Mouse (Mus musculus) intestine, embryonic 15.5 days (tissue): ENCODE measurements around the gene Hist1h4f. TPM values are rescaled to one million over a fixed set of nuclear protein-coding genes. Genes with fewer than 3 reads are reported as not detected.
"Not testable (repeated sequence)": the region's sequence is repeated elsewhere in the genome, so short reads cannot be mapped to it uniquely, and the experiment has no call there.

ENCODE experiments used
- ATAC-seq: fragments of 200-750 bp; cut with Nextera tagmentation; 2 replicates; pipeline ENCODE4 v1.8.0; 2017; ENCODE audit warnings: moderate TSS enrichment, moderate library complexity
- H3K27ac ChIP-seq: fragments of 300-500 bp; sonication (generic); 2 replicates; pipeline ENCODE4 v1.5.1; 2015; ENCODE audit warnings: mild to moderate bottlenecking, inconsistent platforms
- H3K27me3 ChIP-seq: fragments of 300-500 bp; sonication (generic); replicated peaks from 2 replicates; pipeline ENCODE4 v1.6.1; 2015; ENCODE audit warnings: inconsistent platforms
- H3K36me3 ChIP-seq: fragments of 300-500 bp; sonication (generic); 2 replicates; pipeline ENCODE4 v1.6.1; 2015; ENCODE audit warnings: inconsistent platforms
- H3K4me1 ChIP-seq: fragments of 300-500 bp; sonication (generic); replicated peaks from 2 replicates; pipeline ENCODE4 v1.6.1; 2015; ENCODE audit warnings: inconsistent platforms
- H3K4me2 ChIP-seq: fragments of 300-500 bp; sonication (generic); replicated peaks from 2 replicates; pipeline ENCODE4 v1.6.1; 2015; ENCODE audit warnings: mild to moderate bottlenecking, inconsistent platforms
- H3K4me3 ChIP-seq: fragments of 300-500 bp; sonication (generic); replicated peaks from 2 replicates; pipeline ENCODE4 v1.5.1; 2015; ENCODE audit warnings: inconsistent platforms
- H3K9ac ChIP-seq: fragments of 300-500 bp; sonication (generic); 2 replicates; pipeline ENCODE4 v1.6.1; 2015; ENCODE audit warnings: inconsistent platforms
- H3K9me3 ChIP-seq: fragments of 300-500 bp; sonication (generic); 2 replicates; pipeline ENCODE4 v1.6.1; 2016; ENCODE audit warnings: inconsistent platforms
- WGBS: fragments of 180-500 bp; shearing (Covaris S2); methylation state at CpG from one replicate; pipeline ENCODE4 v1.1.7; 2015; 5-methylcytosine and 5-hydroxymethylcytosine counted together
- polyA plus RNA-seq: library from polyadenylated mRNA; unstranded; fragments of >200 nt; fragmentation: Nextera tagmentation; extraction: Ambion mirVana; gene quantifications from 2 replicates; pipeline ENCODE4 v1.2.1, GENCODE M21; 2015

Hist1h4f gene
- polyA plus RNA-seq, 1 experiment from 2014 or later = 0.88 TPM

DNA sequence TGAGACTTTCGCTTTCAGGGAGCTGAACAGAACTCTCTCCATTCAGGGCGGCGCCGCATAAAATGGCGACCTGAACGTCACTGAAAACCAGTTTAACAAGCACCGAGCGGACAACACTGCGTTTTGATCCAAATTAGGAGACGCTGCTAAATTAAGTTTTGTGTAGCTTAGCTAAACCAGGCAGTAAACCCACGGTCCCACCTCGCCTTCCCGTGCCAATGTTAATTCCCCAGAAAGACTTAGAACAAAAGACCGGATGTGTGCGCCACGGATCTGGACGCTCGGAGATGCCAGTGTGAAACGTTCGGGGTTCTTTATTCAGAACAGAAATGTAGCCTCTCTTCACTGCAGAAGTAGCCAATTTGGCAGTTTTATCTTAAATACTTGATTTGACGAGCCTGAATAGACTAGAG is 33.6 kb upstream of the Hist1h4f start:
- Histone ChIP-seq H3K9ac (peak overlapping the region; percentile 51), H3K4me3 (peak overlapping the region; percentile 45), H3K36me3 (no peaks in the 10 kb centered on the region), H3K9me3 (no peaks in the 10 kb centered on the region), H3K27me3 (no peaks in the 10 kb centered on the region), H3K27ac (peak overlapping the region; percentile 96), H3K4me2 (peak overlapping the region; percentile 68), H3K4me1 (peaks cover 16% of the 10 kb centered on the region; the same call in 1 of the 2 replicates)
- under 1% methylated on average over 21 of the region's 21 CpGs for WGBS
- peak; percentile 18; the same call in 1 of the 2 replicates for ATAC-seq

DNA sequence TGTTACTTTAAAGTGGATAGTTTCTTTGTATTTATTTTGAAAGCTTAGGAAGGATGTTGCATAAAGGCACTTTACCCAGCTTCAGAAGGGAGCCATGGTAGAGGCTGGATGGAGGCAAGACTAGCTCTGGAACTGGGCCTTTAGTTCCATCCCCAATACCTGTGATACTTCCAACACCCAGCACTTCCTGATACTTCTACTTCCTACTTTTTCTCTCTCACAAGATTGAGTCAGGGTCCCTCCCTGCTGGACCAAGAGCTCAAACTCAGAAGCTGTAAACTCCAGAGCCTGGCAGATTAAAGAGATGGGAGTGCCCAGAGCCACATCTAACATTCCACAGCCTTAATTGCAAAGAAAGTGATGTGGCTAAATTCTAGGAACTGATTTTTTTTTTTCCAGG is 32.9 kb upstream of the Hist1h4f start:
- Histone ChIP-seq H3K27me3 (no peaks in the 10 kb centered on the region), H3K27ac (peak overlapping the region; percentile 96), H3K9ac (peak overlapping the region; percentile 31; the same call in 1 of the 2 replicates), H3K36me3 (no peaks in the 10 kb centered on the region), H3K4me2 (peak overlapping the region; percentile 68), H3K4me1 (peaks cover 16% of the 10 kb centered on the region; the same call in 1 of the 2 replicates), H3K4me3 (0 out of 2 replicates have a peak overlapping the region, but pooled peaks have one; percentile 45), H3K9me3 (no peaks in the 10 kb centered on the region)
- ATAC-seq = no peak

DNA sequence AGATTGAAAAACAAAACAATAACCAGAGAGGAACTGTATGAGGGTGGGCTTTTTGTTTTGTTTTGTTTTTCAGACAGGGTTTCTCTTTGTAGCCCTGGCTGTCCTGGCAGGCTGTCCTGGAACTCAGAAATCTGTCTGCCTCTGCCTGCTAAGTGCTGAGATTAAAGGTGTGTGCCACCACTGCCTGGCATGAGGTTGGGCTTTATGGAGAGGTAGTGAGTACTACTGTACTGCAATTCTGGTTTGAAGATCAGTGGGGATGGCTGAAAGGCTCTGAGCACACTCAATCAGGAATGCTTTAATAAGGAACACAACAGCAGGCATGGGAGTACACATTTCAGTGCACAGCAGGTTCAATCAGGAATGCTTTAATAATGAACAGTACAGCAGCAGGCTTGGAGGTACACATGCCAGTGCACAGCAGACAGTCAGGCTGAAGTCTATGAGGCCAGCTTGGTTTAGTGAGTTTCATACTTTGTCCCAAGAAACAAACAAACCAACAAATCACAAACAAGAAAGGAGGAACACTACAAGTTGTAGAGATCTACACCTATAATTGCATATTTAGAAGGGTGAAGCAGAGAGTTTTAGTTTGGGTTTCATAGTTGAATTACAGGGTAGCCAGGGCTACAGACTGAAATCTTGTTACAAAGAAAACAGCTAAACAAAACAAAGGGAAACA is 32.1 kb upstream of the Hist1h4f start:
- Histone ChIP-seq H3K27ac (peak overlapping the region; percentile 65), H3K9me3 (no peaks in the 10 kb centered on the region), H3K27me3 (no peaks in the 10 kb centered on the region), H3K36me3 (no peaks in the 10 kb centered on the region), H3K4me3 (no peak overlapping the region), H3K4me2 (peak overlapping the region; percentile 6; the same call in 1 of the 2 replicates), H3K4me1 (peaks cover 16% of the 10 kb centered on the region; the same call in 1 of the 2 replicates), H3K9ac (no peak overlapping the region)
- ATAC-seq = no peak

DNA sequence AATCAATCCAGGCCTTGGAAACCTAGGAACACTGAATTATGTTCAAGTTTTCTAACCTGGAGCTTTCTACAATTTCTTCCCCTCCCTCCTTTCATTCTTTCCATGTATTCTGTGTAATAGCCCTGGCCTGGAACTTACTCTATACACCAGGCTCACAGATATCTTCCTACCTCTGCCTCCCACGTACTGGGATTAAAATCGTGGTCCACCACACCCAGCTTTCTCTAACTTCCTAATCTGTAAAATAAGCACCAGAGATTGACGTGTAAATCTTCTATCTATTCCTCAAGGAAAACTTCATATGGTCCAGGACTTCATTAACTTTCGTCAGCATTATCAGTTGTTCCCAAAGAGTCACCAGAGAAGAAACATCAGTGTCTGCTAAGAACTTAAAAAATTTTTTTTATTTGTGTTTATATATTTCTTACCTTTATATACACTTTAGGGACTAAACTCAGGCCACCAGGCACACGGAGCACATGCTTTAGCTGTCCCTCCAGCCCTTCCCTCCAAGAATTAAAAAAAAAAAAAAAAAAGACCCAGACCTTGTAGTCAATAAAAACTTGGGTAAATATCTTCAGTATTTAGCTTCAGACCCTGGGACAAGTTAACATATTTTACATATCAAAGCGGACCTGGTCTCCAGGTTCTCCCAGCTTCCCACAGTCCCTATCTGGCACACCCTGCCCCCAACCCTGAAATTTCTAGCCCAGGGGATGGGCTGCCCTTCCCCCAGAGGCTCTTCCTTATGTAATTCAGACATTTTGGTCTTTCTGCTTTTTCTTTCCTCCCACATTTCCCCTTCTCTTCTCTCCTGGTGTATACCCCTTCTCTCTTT is 31.0 kb upstream of the Hist1h4f start:
- peak overlapping the region; percentile 86 for H3K27ac ChIP-seq
- peak overlapping the region; percentile 62 for H3K9ac ChIP-seq
- H3K9me3 ChIP-seq = no peaks in the 10 kb centered on the region
- H3K4me2 ChIP-seq = peak overlapping the region; percentile 75
- H3K4me1 ChIP-seq = peaks cover 16% of the 10 kb centered on the region; the same call in 1 of the 2 replicates
- H3K27me3 ChIP-seq = no peaks in the 10 kb centered on the region
- 11% methylated on average over 6 of the region's 6 CpGs for WGBS
- no peaks in the 10 kb centered on the region for H3K36me3 ChIP-seq
- ATAC-seq = no peak
- H3K4me3 ChIP-seq = peak overlapping the region; percentile 51

DNA sequence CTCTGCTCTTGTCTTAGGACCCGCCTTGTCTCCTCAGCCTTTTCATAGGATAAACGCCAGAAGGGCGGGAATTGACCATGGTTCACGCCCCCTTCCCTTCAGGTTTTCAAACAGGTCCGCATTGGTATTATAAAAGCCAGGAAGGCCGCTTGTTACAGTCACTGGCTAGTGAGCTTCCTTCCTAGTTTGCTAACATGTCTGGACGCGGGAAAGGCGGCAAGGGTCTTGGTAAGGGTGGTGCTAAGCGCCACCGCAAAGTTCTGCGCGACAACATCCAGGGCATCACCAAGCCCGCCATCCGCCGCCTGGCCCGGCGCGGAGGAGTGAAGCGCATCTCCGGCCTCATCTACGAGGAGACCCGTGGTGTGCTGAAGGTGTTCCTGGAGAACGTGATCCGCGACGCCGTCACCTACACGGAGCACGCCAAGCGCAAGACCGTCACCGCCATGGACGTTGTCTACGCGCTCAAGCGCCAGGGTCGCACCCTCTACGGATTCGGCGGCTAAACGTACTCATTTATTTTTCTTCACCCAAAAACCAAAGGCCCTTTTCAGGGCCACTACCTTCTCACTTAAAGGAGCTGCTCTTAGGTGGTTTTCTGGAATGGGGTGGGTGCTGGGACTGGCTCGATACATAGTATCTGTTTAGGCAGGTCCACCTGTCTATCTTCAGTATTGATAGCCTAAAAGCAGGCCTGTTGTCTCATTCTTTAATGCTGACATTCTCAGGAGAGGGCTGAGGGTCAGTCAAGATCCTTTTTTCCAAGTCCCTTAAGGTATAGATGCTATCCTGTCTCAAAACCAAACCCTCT is 30.2 kb upstream of the Hist1h4f start, which contains the start of gene Hist1h4d:
TSS of gene Hist1h4d (plus strand) at position 191 of the 811 bp plus-strand sequence.
- Histone ChIP-seq H3K4me3 (peak within 1 kb of the TSS; percentile 51), H3K9ac (peak within 1 kb of the TSS; percentile 62), H3K27ac (peak within 1 kb of the TSS; percentile 86), H3K36me3 (no peaks in the 10 kb centered on the region), H3K9me3 (no peaks in the 10 kb centered on the region), H3K27me3 (no peaks in the 10 kb centered on the region), H3K4me2 (peak within 1 kb of the TSS; percentile 75), H3K4me1 (peaks cover 14% of the 10 kb centered on the region; the same call in 1 of the 2 replicates)
- peak; percentile 92 for ATAC-seq
- WGBS = under 1% methylated on average over 43 of the region's 43 CpGs

DNA sequence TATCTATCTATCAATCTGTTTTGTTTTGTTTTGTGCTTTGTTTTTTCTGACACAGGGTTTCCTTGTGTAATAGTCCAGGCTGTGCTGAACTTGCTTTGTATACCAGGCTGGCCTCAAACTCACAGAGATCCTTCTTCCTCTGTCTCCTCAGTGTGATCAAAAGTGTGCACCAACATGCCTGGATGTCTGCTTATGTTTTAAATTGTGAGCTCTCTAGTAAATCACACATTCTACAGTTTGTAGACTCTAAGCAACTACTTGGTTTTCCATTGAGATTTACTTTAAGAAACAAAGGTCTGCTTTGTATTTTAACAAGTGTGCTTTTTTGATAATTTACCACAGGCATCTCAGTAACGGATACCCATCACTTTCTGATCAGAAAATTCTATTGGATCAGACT is 26.4 kb upstream of the Hist1h4f start:
- Histone ChIP-seq H3K27ac (no peak overlapping the region), H3K27me3 (no peaks in the 10 kb centered on the region), H3K9ac (no peak overlapping the region), H3K4me2 (no peak overlapping the region), H3K4me3 (no peak overlapping the region), H3K4me1 (peaks cover 6% of the 10 kb centered on the region; the same call in 1 of the 2 replicates), H3K36me3 (no peaks in the 10 kb centered on the region), H3K9me3 (no peaks in the 10 kb centered on the region)
- no peak for ATAC-seq
- 92% methylated on average over 1 of the region's 1 CpGs for WGBS

DNA sequence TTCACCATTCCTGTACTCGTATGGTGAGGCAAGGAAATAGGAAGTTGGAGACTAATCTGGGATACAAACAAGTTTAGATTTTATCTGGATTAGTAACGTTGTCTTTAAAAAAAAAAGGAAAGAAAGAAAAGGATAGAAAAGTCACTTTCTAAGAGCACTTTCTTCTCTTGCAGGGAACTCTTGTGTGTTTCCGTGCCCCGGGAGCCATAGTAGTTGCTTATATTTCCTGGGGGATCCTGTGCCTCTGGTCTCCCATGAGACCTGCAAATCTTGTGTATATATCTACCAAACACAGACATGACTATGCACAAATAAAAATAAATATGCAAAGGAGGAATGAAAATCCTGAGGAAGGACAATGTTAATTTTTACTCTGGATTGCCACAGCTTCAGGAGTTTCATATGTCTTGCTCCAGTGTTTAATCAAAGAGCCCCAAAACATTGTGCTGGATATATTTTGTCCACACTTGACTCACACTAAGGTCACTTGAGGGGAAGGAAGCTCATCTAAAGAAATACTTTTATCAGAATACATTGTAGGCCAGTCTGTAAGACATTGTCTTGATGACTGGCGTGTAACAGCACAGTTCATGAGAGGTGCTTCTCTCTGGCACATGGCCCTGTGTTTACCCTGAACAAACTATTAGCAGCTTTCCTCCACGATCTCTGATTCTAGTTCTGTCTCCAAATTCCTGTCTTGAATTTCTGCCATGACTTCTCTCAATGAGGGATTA is 25.6 kb upstream of the Hist1h4f start:
- 31% methylated on average over 6 of the region's 6 CpGs for WGBS

DNA sequence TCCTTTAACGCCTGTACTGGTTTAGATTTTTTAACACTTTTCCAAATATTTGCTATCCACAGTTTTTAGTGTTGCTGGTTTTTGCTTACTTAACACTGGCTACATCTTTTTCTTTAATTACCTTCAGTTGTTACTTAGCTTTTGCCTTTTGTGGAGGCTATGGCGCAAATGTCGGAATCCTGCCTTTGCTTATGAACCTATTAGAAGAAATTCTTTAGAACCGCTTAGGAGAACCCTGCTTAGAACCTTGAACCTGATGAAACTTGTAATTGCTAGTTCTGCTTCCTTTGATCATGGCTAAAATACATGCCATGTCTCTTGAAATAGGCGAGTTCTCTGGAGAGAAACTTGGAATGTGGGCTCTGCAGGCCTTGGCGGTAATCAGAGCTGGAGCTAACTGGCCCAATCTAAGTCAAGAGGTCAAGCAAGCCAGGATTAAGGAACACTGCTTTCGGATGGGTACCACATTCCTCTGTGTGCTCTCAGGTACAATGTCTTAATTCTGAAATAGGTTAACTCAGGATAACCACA is 25.0 kb upstream of the Hist1h4f start:
- Histone ChIP-seq H3K27ac (peak overlapping the region; percentile 84), H3K9me3 (no peaks in the 10 kb centered on the region), H3K36me3 (no peaks in the 10 kb centered on the region), H3K9ac (peak overlapping the region; percentile 65), H3K4me3 (peak overlapping the region; percentile 42), H3K4me1 (no peaks in the 10 kb centered on the region), H3K27me3 (no peaks in the 10 kb centered on the region), H3K4me2 (peak overlapping the region; percentile 69)
- WGBS = 8% methylated on average over 7 of the region's 7 CpGs
- ATAC-seq = no peak

More for the DNA sequence above, 25.6 kb upstream of the Hist1h4f start:
- peak overlapping the region; percentile 65; the same call in 1 of the 2 replicates for H3K9ac ChIP-seq
- no peaks in the 10 kb centered on the region for H3K9me3 ChIP-seq
- peak overlapping the region; percentile 42 for H3K4me3 ChIP-seq
- peak overlapping the region; percentile 84 for H3K27ac ChIP-seq
- no peak for ATAC-seq
- no peaks in the 10 kb centered on the region for H3K27me3 ChIP-seq
- H3K36me3 ChIP-seq = no peaks in the 10 kb centered on the region
- H3K4me2 ChIP-seq = peak overlapping the region; percentile 69
- 0 out of 2 replicates have a peak, but pooled peaks cover 3% of the 10 kb centered on the region for H3K4me1 ChIP-seq

DNA sequence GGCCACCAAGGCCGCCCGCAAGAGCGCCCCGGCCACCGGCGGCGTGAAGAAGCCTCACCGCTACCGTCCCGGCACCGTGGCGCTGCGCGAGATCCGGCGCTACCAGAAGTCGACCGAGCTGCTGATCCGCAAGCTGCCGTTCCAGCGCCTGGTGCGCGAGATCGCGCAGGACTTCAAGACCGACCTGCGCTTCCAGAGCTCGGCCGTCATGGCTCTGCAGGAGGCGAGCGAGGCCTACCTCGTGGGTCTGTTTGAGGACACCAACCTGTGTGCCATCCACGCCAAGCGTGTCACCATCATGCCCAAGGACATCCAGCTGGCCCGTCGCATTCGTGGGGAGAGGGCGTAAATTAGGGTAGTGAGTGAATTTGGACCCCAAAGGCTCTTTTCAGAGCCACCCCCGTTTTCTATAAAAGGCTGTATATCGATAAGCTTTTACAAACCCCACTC is 24.4 kb upstream of the Hist1h4f start:
- not testable (repeated sequence) for ATAC-seq

DNA sequence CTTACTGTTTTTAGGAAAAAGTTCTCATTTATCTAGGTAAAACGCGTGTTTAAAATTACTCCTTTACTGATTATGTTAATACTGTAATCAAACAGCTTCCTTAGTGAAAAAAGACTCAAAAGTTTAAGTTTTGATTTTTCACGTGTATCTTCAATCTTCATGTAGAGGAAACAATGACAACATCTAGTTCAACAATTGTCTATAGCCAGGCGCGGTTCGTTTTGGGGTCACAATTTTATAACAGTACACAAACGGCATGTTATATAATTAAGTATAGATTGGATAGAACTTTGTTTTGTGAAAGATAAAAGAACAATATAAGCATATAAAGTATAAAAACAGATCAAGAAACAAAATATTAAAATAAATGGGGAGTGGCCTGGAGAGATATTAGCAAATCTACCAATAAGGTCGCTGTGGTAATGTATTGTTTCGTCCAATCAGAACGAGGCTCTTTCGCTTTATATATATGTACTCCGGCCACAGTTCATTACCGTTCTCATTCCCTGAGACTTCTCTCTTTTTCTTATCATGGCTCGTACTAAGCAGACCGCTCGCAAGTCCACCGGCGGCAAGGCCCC is 23.9 kb upstream of the Hist1h4f start, which contains the start of gene Hist1h3d:
TSS of gene Hist1h3d (plus strand) at position 493 of the 581 bp plus-strand sequence.
- peak within 1 kb of the TSS; percentile 84 for H3K27ac ChIP-seq
- peak within 1 kb of the TSS; percentile 69 for H3K4me2 ChIP-seq
- no peaks in the 10 kb centered on the region for H3K9me3 ChIP-seq
- H3K4me1 ChIP-seq = no peaks in the 10 kb centered on the region
- H3K4me3 ChIP-seq = peak within 1 kb of the TSS; percentile 42
- WGBS = under 1% methylated on average over 18 of the region's 18 CpGs
- H3K9ac ChIP-seq = peak within 1 kb of the TSS; percentile 65
- no peaks in the 10 kb centered on the region for H3K36me3 ChIP-seq
- ATAC-seq = peak; percentile 61
- H3K27me3 ChIP-seq = no peaks in the 10 kb centered on the region

More for the DNA sequence above, 24.4 kb upstream of the Hist1h4f start:
- H3K4me3 ChIP-seq = peak overlapping the region; percentile 42
- H3K4me2 ChIP-seq = peak overlapping the region; percentile 69
- H3K27ac ChIP-seq = peak overlapping the region; percentile 84
- WGBS = 0% methylated on average over 20 of the region's 40 CpGs
- not testable (repeated sequence) for H3K9me3 ChIP-seq, H3K36me3 ChIP-seq, H3K4me1 ChIP-seq, H3K27me3 ChIP-seq
- H3K9ac ChIP-seq = peak overlapping the region; percentile 65
